Mouse (Mus musculus) lung, embryonic 16.5 days (tissue): ENCODE measurements at regions not wholly inside any gene's neighbourhood (a gene's known extent, or its start where the extent isn't known, plus 50 kb on each side); places are given as distances from the start of the nearest gene placed in this dataset.
A peak's percentile ranks its signal among the peaks of the same experiment; 100 is the strongest.

Experiments
- ATAC-seq: fragments of 200-750 bp; cut with Nextera tagmentation; 2 replicates; pipeline ENCODE4 v1.8.0; 2017; ENCODE audit warnings: low read depth, mild to moderate bottlenecking, moderate library complexity
- H3K27ac ChIP-seq: fragments of 300-500 bp; sonication (generic); 2 replicates; pipeline ENCODE4 v1.5.1; 2014; ENCODE audit warnings: mild to moderate bottlenecking, control low read depth, low read length
- H3K27me3 ChIP-seq: fragments of 300-500 bp; sonication (generic); 2 replicates; pipeline ENCODE4 v1.6.1; 2014; ENCODE audit warnings: low read depth, low read length, mixed read lengths; ENCODE audit not compliant: control insufficient read depth, insufficient read depth
- H3K36me3 ChIP-seq: fragments of 300-500 bp; sonication (generic); 2 replicates; pipeline ENCODE4 v1.6.1; 2014; ENCODE audit warnings: low read length; ENCODE audit not compliant: control insufficient read depth, insufficient read depth
- H3K4me1 ChIP-seq: fragments of 300-500 bp; sonication (generic); replicated peaks from 2 replicates; pipeline ENCODE4 v1.6.1; 2014; ENCODE audit warnings: low read length, mixed read lengths; ENCODE audit not compliant: control insufficient read depth, insufficient read depth
- H3K4me2 ChIP-seq: fragments of 300-500 bp; sonication (generic); 2 replicates; pipeline ENCODE4 v1.6.1; 2014; ENCODE audit warnings: low read depth, low read length, control low read depth
- H3K4me3 ChIP-seq: fragments of 300-500 bp; sonication (generic); 2 replicates; pipeline ENCODE4 v1.5.1; 2014; ENCODE audit warnings: mild to moderate bottlenecking, low read length, control low read depth
- H3K9ac ChIP-seq: fragments of 300-500 bp; sonication (generic); 2 replicates; pipeline ENCODE4 v1.6.1; 2014; ENCODE audit warnings: low read length, control low read depth
- H3K9me3 ChIP-seq: fragments of 300-500 bp; sonication (generic); 2 replicates; pipeline ENCODE4 v1.6.1; 2016; ENCODE audit warnings: low read length; ENCODE audit not compliant: control insufficient read depth
- WGBS: fragments of 180-500 bp; shearing (Covaris S2); extraction: QIAGEN DNeasy Blood & Tissue Kit; methylation state at CpG from one replicate; pipeline ENCODE4 v1.1.7; 2014; 5-methylcytosine and 5-hydroxymethylcytosine counted together

DNA sequence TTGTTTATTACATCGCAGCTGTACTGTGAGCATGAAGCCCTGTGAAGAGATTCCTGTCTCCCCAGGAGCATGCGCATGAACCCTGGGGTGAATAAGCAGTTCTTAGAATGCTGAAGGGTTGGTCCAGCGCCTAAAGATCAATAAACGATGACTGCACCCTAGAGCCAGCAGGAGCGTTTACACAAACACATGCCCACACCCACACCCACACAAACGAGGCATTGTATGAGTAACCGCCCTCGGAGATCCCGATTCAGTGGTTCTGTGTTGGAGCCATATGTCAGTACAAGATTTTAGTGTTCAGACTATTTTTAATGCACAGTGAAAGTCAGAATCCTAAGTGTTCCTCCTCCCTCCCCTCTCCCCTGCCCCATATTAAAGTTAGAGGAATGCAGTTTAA lies 57.3 kb downstream of the Edn1 start:
- WGBS: 73% methylated on average over 9 of the region's 9 CpGs
- no peak for ATAC-seq
- Histone ChIP-seq H3K9ac (no peak overlapping the region), H3K4me2 (no peak overlapping the region), H3K36me3 (no peaks in the 10 kb centered on the region), H3K9me3 (no peaks in the 10 kb centered on the region), H3K27me3 (no peaks in the 10 kb centered on the region), H3K4me3 (no peak overlapping the region), H3K4me1 (no peaks in the 10 kb centered on the region), H3K27ac (no peak overlapping the region)

DNA sequence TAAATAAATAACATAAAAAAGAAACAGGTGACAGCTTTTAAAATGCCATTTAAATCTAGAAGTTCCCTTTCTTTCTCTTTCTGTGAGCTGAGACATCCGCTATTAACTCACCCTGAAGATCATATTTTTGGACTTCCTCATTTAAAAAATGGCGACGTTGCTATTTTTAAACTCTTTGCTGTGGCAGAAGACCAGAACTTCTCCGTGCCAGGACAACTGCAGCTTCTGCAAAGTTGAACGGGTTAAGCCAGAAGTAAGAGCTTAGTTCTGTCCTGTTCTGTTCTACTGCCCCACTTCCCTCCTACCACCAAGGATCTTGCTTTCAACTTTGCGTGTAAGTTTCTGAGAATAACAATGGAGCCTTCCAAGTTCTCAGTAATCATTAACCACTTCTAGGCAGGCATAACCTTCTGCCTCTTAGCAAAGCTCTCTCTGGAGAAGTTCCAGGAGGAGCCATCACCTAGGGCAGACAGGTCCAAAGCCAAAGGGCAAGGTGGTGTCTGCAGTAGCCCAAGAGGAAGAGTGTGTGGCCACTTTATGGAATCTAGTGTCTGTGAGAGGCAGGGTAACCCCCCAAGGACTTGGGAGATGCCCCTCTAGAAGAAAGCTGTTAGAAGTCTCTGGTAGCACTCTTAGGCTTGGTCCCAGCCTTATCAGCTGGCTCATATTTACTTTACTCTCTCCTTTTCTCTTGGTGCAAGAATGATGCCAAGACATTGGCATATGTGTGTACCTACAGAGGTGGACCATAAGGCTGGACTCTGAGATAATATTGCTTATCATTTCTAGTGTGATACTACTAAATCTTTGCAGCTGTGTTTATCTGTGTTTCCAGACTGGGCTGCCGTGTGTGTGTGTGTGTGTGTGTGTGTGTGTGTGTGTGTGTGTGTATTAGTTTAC lies 66.6 kb downstream of the Edn1 start:
- Histone ChIP-seq H3K36me3 (no peaks in the 10 kb centered on the region), H3K27me3 (no peaks in the 10 kb centered on the region), H3K4me3 (no peak overlapping the region), H3K4me2 (no peak overlapping the region; the same call in 1 of the 2 replicates), H3K27ac (peak overlapping the region; percentile 30; the same call in 1 of the 2 replicates), H3K9me3 (no peaks in the 10 kb centered on the region), H3K9ac (no peak overlapping the region), H3K4me1 (no peaks in the 10 kb centered on the region)
- ATAC-seq: peak; percentile 45; the same call in 1 of the 2 replicates
- WGBS: 50% methylated on average over 7 of the region's 7 CpGs

DNA sequence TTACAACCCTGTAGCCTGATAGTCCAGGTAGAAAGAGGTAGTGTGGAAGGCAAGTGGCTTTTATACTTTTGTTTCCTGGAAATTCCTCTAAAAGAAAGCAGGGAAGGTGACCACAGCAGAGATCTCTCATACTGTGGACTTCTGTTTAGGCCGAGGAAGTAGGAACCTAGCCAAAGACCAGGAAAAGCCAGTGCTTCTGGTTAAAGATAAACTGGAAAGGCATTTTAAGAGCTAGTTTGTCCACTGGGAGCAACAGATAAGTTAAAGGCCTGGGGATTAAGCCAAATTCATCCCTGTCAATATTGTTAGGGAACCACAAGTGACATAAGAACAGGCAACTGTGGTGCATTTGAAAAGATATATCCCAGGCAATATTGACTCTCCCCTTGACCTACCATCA lies 68.5 kb downstream of the Edn1 start:
- no peaks in the 10 kb centered on the region for H3K36me3 ChIP-seq
- ATAC-seq: no peak
- H3K4me2 ChIP-seq: no peak overlapping the region
- H3K4me1 ChIP-seq: no peaks in the 10 kb centered on the region
- H3K4me3 ChIP-seq: no peak overlapping the region
- 34% methylated on average over 1 of the region's 1 CpGs for WGBS
- no peaks in the 10 kb centered on the region for H3K27me3 ChIP-seq
- peak overlapping the region; percentile 47; the same call in 1 of the 2 replicates for H3K27ac ChIP-seq
- no peaks in the 10 kb centered on the region for H3K9me3 ChIP-seq
- no peak overlapping the region for H3K9ac ChIP-seq

DNA sequence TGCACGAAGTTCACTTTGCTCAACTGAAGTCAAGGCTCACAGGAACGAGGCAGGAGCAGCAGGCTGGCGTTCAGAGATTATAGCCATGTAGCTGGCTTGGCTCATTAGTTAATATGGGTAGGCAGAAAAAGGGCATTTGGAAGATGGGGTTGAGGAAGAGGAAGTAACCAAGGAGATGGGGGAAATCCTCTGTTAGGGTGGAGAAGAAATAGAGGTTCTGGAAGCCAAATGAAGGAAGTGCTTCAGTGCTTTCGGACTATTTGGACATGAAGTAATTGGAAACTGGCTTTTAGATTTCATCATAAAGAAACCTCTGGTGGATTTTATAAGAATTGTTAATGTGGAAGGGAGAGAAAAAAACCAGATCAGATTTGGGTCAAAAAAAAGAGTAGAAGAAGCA lies 70.9 kb downstream of the Edn1 start:
- 88% methylated on average over 4 of the region's 4 CpGs for WGBS
- no peak overlapping the region for H3K27ac ChIP-seq
- no peak overlapping the region for H3K9ac ChIP-seq
- no peaks in the 10 kb centered on the region for H3K36me3 ChIP-seq
- no peaks in the 10 kb centered on the region for H3K9me3 ChIP-seq
- no peak for ATAC-seq
- no peaks in the 10 kb centered on the region for H3K4me1 ChIP-seq
- no peak overlapping the region for H3K4me2 ChIP-seq
- H3K4me3 ChIP-seq: no peak overlapping the region
- H3K27me3 ChIP-seq: no peaks in the 10 kb centered on the region

DNA sequence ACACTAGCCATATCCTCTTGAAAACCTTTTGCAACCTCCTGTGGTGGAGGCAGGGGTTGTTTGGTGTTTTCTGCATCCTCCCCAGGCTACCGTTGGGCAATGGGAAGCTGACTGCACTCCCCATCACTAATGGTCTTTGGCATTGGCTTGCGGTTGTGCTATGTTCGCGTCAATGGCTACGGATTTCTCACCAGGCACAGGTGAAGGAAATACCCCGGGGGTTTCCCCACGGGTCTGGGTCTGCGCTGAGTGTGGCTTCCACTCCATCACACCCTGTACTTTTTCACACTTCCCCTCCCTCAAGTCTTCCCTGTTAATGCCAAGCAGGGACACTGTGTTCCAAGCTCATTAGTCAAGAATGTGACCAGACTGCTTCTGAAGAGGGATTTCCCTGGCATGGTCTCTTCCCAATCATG lies 72.9 kb downstream of the Edn1 start:
- no peak for ATAC-seq
- Histone ChIP-seq H3K36me3 (no peaks in the 10 kb centered on the region), H3K9me3 (no peaks in the 10 kb centered on the region), H3K4me3 (no peak overlapping the region), H3K27me3 (no peaks in the 10 kb centered on the region), H3K9ac (no peak overlapping the region), H3K4me2 (no peak overlapping the region), H3K27ac (no peak overlapping the region), H3K4me1 (no peaks in the 10 kb centered on the region)
- 83% methylated on average over 8 of the region's 8 CpGs for WGBS

DNA sequence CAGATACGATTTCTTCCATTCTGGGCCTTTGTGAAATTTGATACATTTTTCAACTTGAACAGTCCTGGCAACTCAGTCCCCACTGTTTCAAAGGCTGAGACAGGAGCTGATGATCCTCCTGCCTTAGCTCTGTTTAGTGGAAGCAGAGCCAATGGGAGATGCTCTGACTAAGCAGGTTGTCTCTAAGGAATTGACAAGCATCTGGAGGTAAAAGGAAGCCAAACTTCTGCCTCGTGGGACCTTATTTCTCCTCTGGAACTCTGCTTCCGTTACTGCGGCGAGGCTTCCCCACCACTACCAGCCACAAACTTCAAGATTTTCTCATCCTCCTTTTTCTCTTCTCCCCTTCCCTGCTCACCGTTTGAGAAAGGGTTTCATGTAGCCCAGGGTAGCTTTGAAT lies 78.4 kb downstream of the Edn1 start:
- Histone ChIP-seq H3K27me3 (no peaks in the 10 kb centered on the region), H3K27ac (no peak overlapping the region), H3K9me3 (no peaks in the 10 kb centered on the region), H3K4me3 (no peak overlapping the region), H3K4me2 (no peak overlapping the region), H3K4me1 (no peaks in the 10 kb centered on the region), H3K36me3 (no peaks in the 10 kb centered on the region), H3K9ac (no peak overlapping the region)
- 67% methylated on average over 6 of the region's 6 CpGs for WGBS
- ATAC-seq: no peak

DNA sequence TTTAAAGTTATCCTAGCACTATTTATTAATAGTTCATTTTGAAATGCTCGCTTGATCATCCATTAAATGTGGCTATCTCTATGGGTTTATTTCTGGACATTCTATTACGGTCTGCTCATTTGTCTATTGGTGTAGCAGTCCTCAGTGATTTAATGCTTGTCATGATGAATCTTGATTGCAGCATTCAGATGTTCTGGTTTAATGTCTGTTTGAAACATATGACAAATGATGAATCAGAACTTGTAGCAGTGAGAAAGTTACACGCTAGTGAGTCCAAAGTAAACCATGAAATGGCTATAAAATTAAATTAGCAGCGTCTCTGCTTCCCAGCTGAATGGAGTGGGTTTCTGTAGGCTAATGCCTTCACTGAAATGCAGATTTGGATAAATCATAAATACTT lies 81.8 kb downstream of the Edn1 start:
- no peaks in the 10 kb centered on the region for H3K27me3 ChIP-seq
- no peak for ATAC-seq
- 83% methylated on average over 4 of the region's 4 CpGs for whole genome bisulfite sequencing

DNA sequence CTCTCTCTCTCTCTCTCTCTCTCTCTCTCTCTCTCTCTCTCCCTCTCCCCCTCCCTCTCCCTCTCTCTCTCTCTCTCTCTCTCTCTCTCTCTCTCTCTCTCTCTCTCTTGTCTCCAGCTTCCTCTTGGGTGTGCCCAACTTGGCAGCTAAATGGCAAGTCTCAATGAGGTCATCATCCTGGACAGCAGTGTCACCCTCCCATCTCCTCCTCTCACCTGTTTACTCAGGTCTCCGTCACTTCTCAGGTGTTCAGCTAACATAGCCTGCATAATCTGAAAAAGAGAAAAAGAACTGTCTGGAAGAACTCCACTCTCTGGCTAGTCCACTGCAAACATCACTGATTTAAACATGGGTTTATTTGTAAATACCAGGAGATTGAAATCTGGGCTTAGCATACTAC lies 89.1 kb downstream of the Edn1 start:
- Histone ChIP-seq H3K4me1 (no peaks in the 10 kb centered on the region), H3K4me3 (no peak overlapping the region), H3K27me3 (no peaks in the 10 kb centered on the region), H3K36me3 (no peaks in the 10 kb centered on the region), H3K9ac (no peak overlapping the region), H3K9me3 (no peaks in the 10 kb centered on the region), H3K4me2 (no peak overlapping the region), H3K27ac (no peak overlapping the region)
- 73% methylated on average over 1 of the region's 1 CpGs for WGBS
- no peak for ATAC-seq

More for the DNA sequence above, 81.8 kb downstream of the Edn1 start:
- Histone ChIP-seq H3K4me2 (no peak overlapping the region), H3K9ac (no peak overlapping the region), H3K27ac (no peak overlapping the region), H3K36me3 (no peaks in the 10 kb centered on the region), H3K9me3 (no peaks in the 10 kb centered on the region), H3K4me3 (no peak overlapping the region), H3K4me1 (no peaks in the 10 kb centered on the region)

DNA sequence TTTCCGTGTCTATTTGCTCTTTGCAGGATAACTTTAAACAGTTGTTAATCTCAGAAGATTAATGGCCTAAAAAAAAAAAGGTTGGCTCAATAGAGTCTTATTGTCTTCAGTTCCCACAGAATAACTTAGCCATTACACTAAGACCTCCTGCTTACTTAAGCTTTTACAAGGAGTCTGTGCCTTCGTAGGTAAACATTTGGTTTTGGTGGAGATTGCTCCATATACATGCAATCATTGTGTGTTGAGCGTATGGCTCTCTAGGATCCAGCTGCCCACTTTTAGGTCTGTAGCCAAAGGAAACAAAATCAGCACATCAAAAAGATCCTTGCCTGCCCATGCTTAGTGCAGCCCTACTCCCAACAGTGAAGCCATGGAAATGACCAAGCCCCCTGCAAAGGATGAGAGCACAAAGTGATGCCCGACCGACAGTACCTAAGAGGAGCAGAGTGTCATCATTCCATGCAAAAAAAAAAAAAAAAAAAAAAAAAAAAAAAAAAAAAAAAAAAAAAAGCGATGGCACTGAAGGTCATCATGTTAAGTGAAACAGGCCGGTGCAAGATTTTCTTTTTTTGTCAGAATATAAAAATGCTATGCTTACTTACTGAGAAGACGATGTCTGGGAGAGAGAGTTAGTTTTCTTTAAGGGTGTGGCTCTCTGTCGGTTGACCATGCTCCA lies 90.2 kb downstream of the Edn1 start:
- Histone ChIP-seq H3K9ac (no peak overlapping the region), H3K4me3 (no peak overlapping the region), H3K4me1 (no peaks in the 10 kb centered on the region), H3K9me3 (no peaks in the 10 kb centered on the region), H3K36me3 (no peaks in the 10 kb centered on the region), H3K4me2 (no peak overlapping the region), H3K27ac (no peak overlapping the region), H3K27me3 (no peaks in the 10 kb centered on the region)
- no peak; the same call in 1 of the 2 replicates for ATAC-seq
- 70% methylated on average over 9 of the region's 9 CpGs for WGBS
